Mouse (Mus musculus) spleen, adult 2 months (tissue): Measurements from ENCODE around the gene Sphk2. TPM values are rescaled to one million over a fixed set of nuclear protein-coding genes. Genes with fewer than 3 reads are reported as not detected.

Source experiments
- DNase-seq, 2 experiments: peaks; one replicate each; pipeline versions ENCODE4 v3.0.0 to v3.0.0-alpha.2; 2012 to 2021; ENCODE audit warnings: low spot score in 2 of 2, low read depth in 1 of 2
- H3K27ac ChIP-seq: fragments of 200-500 bp; 2 replicates; pipeline ENCODE4 v1.5.1; 2012; ENCODE audit warnings: low read length, inconsistent platforms; ENCODE audit not compliant: insufficient read depth
- H3K27me3 ChIP-seq: fragments of 200-500 bp; 2 replicates; pipeline ENCODE4 v1.6.1; 2012; ENCODE audit warnings: mild to moderate bottlenecking, moderate library complexity, low read length, inconsistent platforms; ENCODE audit not compliant: control insufficient read depth, insufficient read depth
- H3K36me3 ChIP-seq: fragments of 200-500 bp; 2 replicates; pipeline ENCODE4 v1.6.1; 2012; ENCODE audit warnings: mild to moderate bottlenecking, low read length, inconsistent platforms; ENCODE audit not compliant: control insufficient read depth, insufficient read depth
- H3K4me1 ChIP-seq: fragments of 200-500 bp; 2 replicates; pipeline ENCODE4 v1.6.1; 2011; ENCODE audit warnings: inconsistent platforms; ENCODE audit not compliant: control insufficient read depth, insufficient read depth, insufficient read length
- H3K4me3 ChIP-seq: fragments of 200-500 bp; 2 replicates; pipeline ENCODE4 v1.5.1; 2011; ENCODE audit warnings: mild to moderate bottlenecking, inconsistent platforms; ENCODE audit not compliant: insufficient read depth, insufficient read length; ENCODE audit errors: extremely low read depth
- CTCF ChIP-seq: fragments of 200-500 bp; IDR thresholded peaks from 2 replicates; pipeline ENCODE4 v1.5.1; 2011; ENCODE audit warnings: mild to moderate bottlenecking, inconsistent platforms; ENCODE audit not compliant: insufficient read depth, insufficient read length, insufficient replicate concordance; ENCODE audit errors: extremely low read depth
- POLR2A ChIP-seq: fragments of 200-500 bp; IDR thresholded peaks from 2 replicates; pipeline ENCODE4 v1.6.1; 2011; ENCODE audit warnings: low read depth, low read length, inconsistent platforms
- WGBS: fragments of 180-500 bp; shearing (Covaris S2); methylation state at CpG from one replicate; pipeline ENCODE4 v1.1.7; 2018; 5-methylcytosine and 5-hydroxymethylcytosine counted together
- polyA plus RNA-seq: library from polyadenylated mRNA; depleted of rRNA; stranded (reverse); fragments of >200 nt; gene quantifications from 2 replicates; pipeline ENCODE4 v1.2.3, GENCODE M21; 2012

The Sphk2 gene
- polyA plus RNA-seq, 1 experiment = 41.0 TPM

- TF ChIP-seq POLR2A (peak; percentile 44), CTCF (no peak)
- no peaks in the 10 kb centered on the region for H3K27me3 ChIP-seq
- H3K36me3 ChIP-seq = peaks cover 13% of the 10 kb centered on the region
- peaks cover 23% of the 10 kb centered on the region for H3K4me1 ChIP-seq
- H3K4me3 ChIP-seq = peak overlapping the region; percentile 71
- under 1% methylated on average over 31 of the region's 45 CpGs for WGBS
- peak; percentile 63 to 89 for DNase-seq
- peak overlapping the region; percentile 84 for H3K27ac ChIP-seq
Measured at GRCm38 (mm10) chr7:45706721-45707241, 11.0 kb downstream of the Sphk2 start.

- Histone ChIP-seq H3K36me3 (peaks cover 6% of the 10 kb centered on the region), H3K27me3 (no peaks in the 10 kb centered on the region), H3K27ac (peak overlapping the region; percentile 84), H3K4me1 (peaks cover 23% of the 10 kb centered on the region), H3K4me3 (peak overlapping the region; percentile 71)
- WGBS = under 1% methylated on average over 7 of the region's 7 CpGs
- TF ChIP-seq POLR2A (no peak), CTCF (no peak)
- no peak for DNase-seq
Measured at GRCm38 (mm10) chr7:45705873-45706281, 11.9 kb downstream of the Sphk2 start.

- Histone ChIP-seq H3K36me3 (peaks cover 3% of the 10 kb centered on the region), H3K27me3 (0 out of 2 replicates have a peak, but pooled peaks cover under 1% of the 10 kb centered on the region), H3K4me1 (peaks cover 25% of the 10 kb centered on the region), H3K27ac (peak overlapping the region; percentile 84), H3K4me3 (peak overlapping the region; percentile 71)
- TF ChIP-seq POLR2A = no peak
- TF ChIP-seq CTCF = no peak
- DNase-seq = no peak
- WGBS = under 1% methylated on average over 21 of the region's 21 CpGs
Measured at GRCm38 (mm10) chr7:45705443-45705864, 12.3 kb downstream of the Sphk2 start.

DNA sequence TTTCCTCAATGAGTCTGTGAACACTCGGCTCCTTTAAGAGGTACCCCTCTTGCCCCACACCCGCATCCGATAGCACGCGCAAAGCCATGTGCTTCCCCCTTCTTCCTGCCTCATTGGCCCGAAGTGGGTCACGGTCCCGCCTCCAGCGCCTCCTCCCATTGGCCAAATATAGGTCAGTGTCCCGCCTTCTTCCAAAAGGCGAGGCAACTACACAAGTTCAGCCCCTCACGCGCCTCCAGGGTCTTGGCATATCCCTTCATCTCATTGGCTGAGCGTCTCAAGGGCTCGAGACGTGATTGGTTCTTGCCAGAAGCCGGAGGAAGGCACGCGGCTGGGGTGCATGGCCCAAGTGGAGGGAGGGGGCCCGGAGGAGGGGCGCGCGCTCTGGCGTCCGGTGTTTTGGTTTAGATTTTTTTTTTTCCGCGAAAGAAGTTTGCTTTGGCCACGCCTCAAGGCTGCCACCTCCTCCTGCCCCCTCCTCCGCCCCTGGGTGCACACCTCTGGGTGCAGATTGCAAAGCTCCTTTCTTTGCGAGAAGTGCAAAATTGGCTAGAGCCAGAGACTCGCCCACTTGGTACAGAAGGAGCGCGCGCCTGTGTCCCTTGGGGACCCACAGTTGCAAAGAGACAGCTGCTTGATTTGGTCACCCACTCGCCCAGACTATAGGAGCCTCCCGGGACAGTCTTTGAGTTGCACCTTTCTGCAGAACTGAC, 12.9 kb downstream of the Sphk2 start, which contains the start of gene Dbp:
TSS of gene Dbp (plus strand) at position 359 of the 713 bp plus-strand sequence.
- Histone ChIP-seq H3K4me1 (peaks cover 31% of the 10 kb centered on the region), H3K4me3 (peak within 1 kb of the TSS; percentile 71), H3K27ac (peak within 1 kb of the TSS; percentile 84), H3K36me3 (peaks cover under 1% of the 10 kb centered on the region; the same call in 1 of the 2 replicates), H3K27me3 (peaks cover 6% of the 10 kb centered on the region)
- under 1% methylated on average over 36 of the region's 36 CpGs for WGBS
- peak; percentile 99 for DNase-seq
- TF ChIP-seq CTCF (no peak), POLR2A (peak; percentile 29; the same call in 1 of the 2 replicates)

- no peak for DNase-seq
- WGBS = under 1% methylated on average over 13 of the region's 13 CpGs
- Histone ChIP-seq H3K36me3 (no peaks in the 10 kb centered on the region), H3K4me3 (peak overlapping the region; percentile 57), H3K27ac (peak overlapping the region; percentile 83), H3K4me1 (peaks cover 31% of the 10 kb centered on the region), H3K27me3 (peaks cover 11% of the 10 kb centered on the region)
- TF ChIP-seq POLR2A (no peak; the same call in 1 of the 2 replicates), CTCF (no peak)
Measured at GRCm38 (mm10) chr7:45704046-45704559, 13.7 kb downstream of the Sphk2 start.

GRCm38 (mm10) chr7:45703521-45704033, 14.2 kb downstream of the Sphk2 start:
- TF ChIP-seq CTCF (no peak), POLR2A (no peak)
- peak overlapping the region; percentile 83 for H3K27ac ChIP-seq
- no peak for DNase-seq
- no peaks in the 10 kb centered on the region for H3K36me3 ChIP-seq
- WGBS = 55% methylated on average over 12 of the region's 12 CpGs
- peaks cover 26% of the 10 kb centered on the region for H3K4me1 ChIP-seq
- 0 out of 2 replicates have a peak overlapping the region, but pooled peaks have one; percentile 57 for H3K4me3 ChIP-seq
- H3K27me3 ChIP-seq = peaks cover 11% of the 10 kb centered on the region
